Mouse (Mus musculus) myocyte (in vitro differentiated cells): Measurements from ENCODE around the gene Brd4. TPM values are rescaled to one million over a fixed set of nuclear protein-coding genes. Genes with fewer than 3 reads are reported as not detected.

Experiments used
- H3K27me3 ChIP-seq: one replicate; pipeline ENCODE4 v1.6.1; 2011; ENCODE audit not compliant: control insufficient read depth, insufficient read depth, insufficient read length
- H3K36me3 ChIP-seq: one replicate; pipeline ENCODE4 v1.6.1; 2011; ENCODE audit not compliant: control insufficient read depth, insufficient read depth
- H3K4me2 ChIP-seq: one replicate; pipeline ENCODE4 v1.6.1; 2011; ENCODE audit warnings: low read depth, control low read depth
- H3K4me3 ChIP-seq: one replicate; pipeline ENCODE4 v1.5.1; 2011; ENCODE audit warnings: mild to moderate bottlenecking, control low read depth, moderate library complexity
- H3K79me2 ChIP-seq: one replicate; pipeline ENCODE4 v1.6.1; 2011; ENCODE audit not compliant: control insufficient read depth, insufficient read depth
- H3ac ChIP-seq: one replicate; pipeline ENCODE4 v1.6.1; 2011; ENCODE audit not compliant: control insufficient read depth, insufficient read length
- CEBPB ChIP-seq: IDR thresholded peaks from 2 replicates; pipeline ENCODE4 v1.6.1; 2011; ENCODE audit warnings: mild to moderate bottlenecking, moderate library complexity; ENCODE audit not compliant: poor library complexity, insufficient read depth, severe bottlenecking
- E2F4 ChIP-seq: IDR thresholded peaks from one replicate; pipeline ENCODE4 v1.6.1; 2011; ENCODE audit warnings: mild to moderate bottlenecking, control low read depth, moderate library complexity; ENCODE audit not compliant: insufficient read depth
- MAX ChIP-seq: IDR thresholded peaks from one replicate; pipeline ENCODE4 v1.6.1; 2011; ENCODE audit warnings: low read depth, mild to moderate bottlenecking, control low read depth
- MYOD1 ChIP-seq, 3 experiments: IDR thresholded peaks; one replicate each; pipeline ENCODE4 v1.6.1; 2011; ENCODE audit warnings: control low read depth in 2 of 3, low read depth in 2 of 3, mild to moderate bottlenecking in 2 of 3, moderate library complexity in 1 of 3; ENCODE audit not compliant: insufficient read length in 2 of 3, control insufficient read depth in 1 of 3
- MYOG ChIP-seq, 3 experiments: IDR thresholded peaks; one replicate each; pipeline ENCODE4 v1.6.1; 2011; ENCODE audit warnings: control low read depth in 2 of 3, low read depth in 2 of 3, mild to moderate bottlenecking in 2 of 3; ENCODE audit not compliant: insufficient read length in 2 of 3, control insufficient read depth in 1 of 3, insufficient read depth in 1 of 3
- POLR2A ChIP-seq: IDR thresholded peaks from one replicate; pipeline ENCODE4 v1.6.1; 2011; ENCODE audit warnings: low read depth, mild to moderate bottlenecking, control low read depth, moderate library complexity; ENCODE audit not compliant: insufficient read length
- POLR2AphosphoS2 ChIP-seq: IDR thresholded peaks from one replicate; pipeline ENCODE4 v1.6.1; 2011; ENCODE audit warnings: low read depth, control low read depth; ENCODE audit not compliant: insufficient read length
- REST ChIP-seq: IDR thresholded peaks from one replicate; pipeline ENCODE4 v1.6.1; 2011; ENCODE audit warnings: mild to moderate bottlenecking, control low read depth, moderate library complexity; ENCODE audit not compliant: insufficient read depth, insufficient read length
- SRF ChIP-seq: IDR thresholded peaks from one replicate; pipeline ENCODE4 v1.6.1; 2011; ENCODE audit warnings: low read depth; ENCODE audit not compliant: control insufficient read depth, insufficient read length
- TCF12 ChIP-seq: IDR thresholded peaks from one replicate; pipeline ENCODE4 v1.6.1; 2011; ENCODE audit warnings: mild to moderate bottlenecking, control low read depth; ENCODE audit not compliant: poor library complexity, insufficient read depth, severe bottlenecking
- TCF3 ChIP-seq: IDR thresholded peaks from one replicate; pipeline ENCODE4 v1.6.1; 2011; ENCODE audit warnings: low read depth, control low read depth; ENCODE audit not compliant: insufficient read length
- USF1 ChIP-seq: IDR thresholded peaks from one replicate; pipeline ENCODE4 v1.6.1; 2011; ENCODE audit warnings: low read depth, mild to moderate bottlenecking, control low read depth, moderate library complexity
- polyA plus RNA-seq: library from polyadenylated mRNA; unstranded; fragments of >200 nt; fragmentation: generic; extraction: Trizol; gene quantifications from one replicate; pipeline ENCODE4 v1.2.1, GENCODE M21; 2012; ENCODE audit warnings: missing spikeins

The Brd4 gene
- polyA plus RNA-seq, 1 experiment: 54.3 TPM

DNA sequence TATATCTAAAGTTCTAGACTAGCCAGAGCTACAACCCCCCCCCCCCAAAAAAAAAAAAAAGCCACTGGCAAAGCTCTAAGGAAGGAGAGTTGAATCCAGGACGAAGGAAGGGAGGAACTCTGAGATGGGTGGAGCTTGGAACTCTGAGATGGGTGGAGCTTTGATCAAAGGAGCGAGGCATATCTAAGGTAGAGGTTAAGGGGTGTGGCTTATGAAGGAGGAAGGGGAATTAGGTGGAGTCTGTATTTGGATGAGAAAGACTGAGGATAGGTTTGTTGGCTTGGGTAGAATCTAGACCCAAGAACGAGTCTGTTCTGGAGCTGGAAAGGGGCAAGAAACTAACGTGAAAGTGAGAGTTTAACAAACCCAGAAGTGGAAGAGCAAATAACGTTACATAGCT is 94.7 kb downstream of the Brd4 start:
- H3ac ChIP-seq: no peak overlapping the region
- TF ChIP-seq E2F4 (no peak), TCF3 (no peak), REST (no peak), MAX (no peak), TCF12 (no peak), MYOD1 (IDR thresholded peaks at IDR 0.05; ENCODE audit: control insufficient read depth in 1 of 3, insufficient read length in 2 of 3, low read depth in 2 of 3) (no peak), POLR2A (no peak), CEBPB (no peak), SRF (no peak), MYOG (IDR thresholded peaks at IDR 0.05; ENCODE audit: control insufficient read depth in 1 of 3, insufficient read depth in 1 of 3, insufficient read length in 2 of 3, low read depth in 2 of 3) (no peak), USF1 (no peak), POLR2AphosphoS2 (no peak)
- no peaks in the 10 kb centered on the region for H3K27me3 ChIP-seq
- H3K79me2 ChIP-seq: no peaks in the 10 kb centered on the region
- H3K4me3 ChIP-seq: no peak overlapping the region
- no peaks in the 10 kb centered on the region for H3K36me3 ChIP-seq
- H3K4me2 ChIP-seq: no peak overlapping the region

DNA sequence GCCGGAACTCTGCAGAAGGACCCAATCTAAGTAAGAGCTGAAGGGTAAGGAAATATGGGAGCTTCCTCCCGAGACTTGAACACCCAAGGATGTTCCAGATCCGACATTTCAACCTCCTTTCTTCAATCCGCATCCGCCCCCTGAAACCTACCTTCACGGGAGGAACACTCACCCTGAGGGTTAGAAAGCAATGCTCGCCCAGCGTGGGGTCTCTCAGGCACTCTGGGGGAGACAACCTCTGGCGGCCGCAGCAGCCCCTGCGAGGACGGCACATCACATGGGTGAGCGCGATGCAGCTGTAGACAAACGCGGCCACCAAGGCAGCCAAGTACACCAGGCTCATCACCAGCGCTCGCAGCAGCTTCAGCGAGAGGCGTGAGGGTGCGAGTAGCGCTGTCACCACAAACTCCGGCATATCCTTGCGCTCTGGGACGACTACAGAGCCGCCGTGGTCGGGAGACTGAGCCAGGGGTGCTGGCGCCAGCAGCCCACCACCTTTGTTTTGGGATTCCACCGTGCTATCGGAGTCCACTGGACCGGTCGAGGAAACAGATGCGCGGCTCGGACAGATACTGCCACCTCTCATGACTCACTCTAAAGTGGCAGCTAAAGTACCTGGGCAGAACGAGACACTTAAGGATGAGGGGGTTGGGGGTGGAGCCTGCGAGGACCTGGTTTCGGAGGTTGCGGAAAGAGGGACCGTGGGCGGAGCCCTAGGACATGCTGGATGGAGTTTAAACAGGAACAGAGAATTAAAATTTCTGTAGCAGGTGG is 95.5 kb downstream of the Brd4 start, which contains the start of gene Ephx3:
Gene Ephx3 (minus strand): TSS at position 687 of the 774 bp plus-strand sequence.
- TF ChIP-seq POLR2A (peak; percentile 31), CEBPB (no peak), USF1 (no peak)
- no peaks in the 10 kb centered on the region for H3K36me3 ChIP-seq
- H3K4me3 ChIP-seq: no peak within 1 kb of the TSS
- no peak within 1 kb of the TSS for H3ac ChIP-seq
- no peaks in the 10 kb centered on the region for H3K79me2 ChIP-seq
- H3K4me2 ChIP-seq: no peak within 1 kb of the TSS
- H3K27me3 ChIP-seq: no peaks in the 10 kb centered on the region

DNA sequence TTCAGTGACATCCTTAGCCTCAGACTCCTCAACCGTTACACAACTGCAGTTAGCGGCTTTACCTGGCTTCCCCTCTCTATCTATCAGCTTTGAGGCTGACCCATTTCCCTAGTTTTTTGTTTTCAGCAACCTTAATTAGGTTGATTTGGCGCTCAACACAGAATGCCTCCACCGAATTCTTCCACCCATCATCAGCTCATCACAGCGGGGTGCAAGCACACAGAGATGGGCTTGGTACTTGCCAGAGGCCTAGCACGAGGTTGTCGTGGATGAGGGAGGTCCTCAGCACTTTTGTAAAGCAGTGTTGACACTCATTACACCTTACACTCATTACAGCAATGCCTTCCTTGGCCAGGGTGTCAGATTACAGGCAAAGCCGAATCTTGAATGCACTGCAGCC is 101.5 kb downstream of the Brd4 start:
- H3K4me2 ChIP-seq: no peak overlapping the region
- H3K36me3 ChIP-seq: no peaks in the 10 kb centered on the region
- no peak overlapping the region for H3K4me3 ChIP-seq
- H3ac ChIP-seq: no peak overlapping the region
- TF ChIP-seq POLR2AphosphoS2: no peak
- no peak for TF ChIP-seq MAX
- no peak for TF ChIP-seq USF1
- TF ChIP-seq TCF12: no peak
- no peak for TF ChIP-seq MYOD1 (IDR thresholded peaks at IDR 0.05; ENCODE audit: control insufficient read depth in 1 of 3, insufficient read length in 2 of 3, low read depth in 2 of 3)
- TF ChIP-seq MYOG (IDR thresholded peaks at IDR 0.05; ENCODE audit: control insufficient read depth in 1 of 3, insufficient read depth in 1 of 3, insufficient read length in 2 of 3, low read depth in 2 of 3): no peak
- TF ChIP-seq REST: no peak
- TF ChIP-seq CEBPB: no peak
- no peak for TF ChIP-seq E2F4
- TF ChIP-seq TCF3: no peak
- TF ChIP-seq POLR2A: no peak
- no peak for TF ChIP-seq SRF
- no peaks in the 10 kb centered on the region for H3K27me3 ChIP-seq
- H3K79me2 ChIP-seq: no peaks in the 10 kb centered on the region

DNA sequence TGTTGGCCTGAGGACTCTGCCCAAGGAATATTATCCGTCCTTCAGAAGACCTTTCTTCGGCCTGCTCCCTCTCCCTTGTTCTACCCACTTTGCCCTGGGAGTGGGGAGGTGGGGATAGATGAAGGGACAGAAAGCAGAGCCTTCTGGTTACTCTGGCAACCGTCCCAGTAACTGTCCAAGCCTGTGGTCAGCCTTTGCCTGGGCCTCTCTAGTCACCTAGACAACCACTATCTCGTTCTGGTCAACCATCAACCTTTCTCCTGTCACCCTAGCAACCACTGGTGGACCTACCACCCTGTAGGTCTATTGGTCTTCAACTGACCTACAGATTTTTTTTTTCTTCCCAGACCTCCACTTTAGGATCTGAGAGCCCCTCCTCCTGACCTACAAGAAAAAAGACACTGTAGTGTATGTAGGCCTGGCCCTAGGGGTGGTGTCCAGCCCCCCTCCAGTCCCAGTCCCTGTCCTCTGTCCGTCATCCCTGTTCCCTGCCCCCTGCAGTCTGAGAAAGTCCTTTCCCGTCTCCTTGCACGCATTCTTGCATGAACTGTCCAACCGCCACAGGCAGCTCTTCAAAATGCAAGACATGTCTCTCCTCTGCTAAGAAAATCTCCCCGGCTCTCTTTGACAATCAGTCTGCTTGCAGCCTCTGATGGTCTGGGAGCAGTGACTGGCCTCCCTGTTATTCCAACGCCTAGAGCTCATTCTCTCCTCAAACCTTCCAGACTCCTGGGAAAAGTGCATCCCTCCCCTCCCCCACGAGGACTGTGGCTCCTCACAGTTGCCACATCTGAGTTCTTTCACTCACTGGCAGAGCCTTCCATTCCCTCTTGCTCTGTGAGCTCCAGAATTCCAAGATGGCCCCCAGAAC is 104.7 kb downstream of the Brd4 start:
- Histone ChIP-seq H3K79me2 (no peaks in the 10 kb centered on the region), H3K4me3 (no peak overlapping the region), H3K27me3 (no peaks in the 10 kb centered on the region), H3ac (no peak overlapping the region), H3K36me3 (no peaks in the 10 kb centered on the region), H3K4me2 (no peak overlapping the region)
- TF ChIP-seq TCF3 (no peak), USF1 (no peak), MAX (no peak), POLR2AphosphoS2 (no peak), SRF (no peak), MYOD1 (IDR thresholded peaks at IDR 0.05; ENCODE audit: control insufficient read depth in 1 of 3, insufficient read length in 2 of 3, low read depth in 2 of 3) (no peak)

DNA sequence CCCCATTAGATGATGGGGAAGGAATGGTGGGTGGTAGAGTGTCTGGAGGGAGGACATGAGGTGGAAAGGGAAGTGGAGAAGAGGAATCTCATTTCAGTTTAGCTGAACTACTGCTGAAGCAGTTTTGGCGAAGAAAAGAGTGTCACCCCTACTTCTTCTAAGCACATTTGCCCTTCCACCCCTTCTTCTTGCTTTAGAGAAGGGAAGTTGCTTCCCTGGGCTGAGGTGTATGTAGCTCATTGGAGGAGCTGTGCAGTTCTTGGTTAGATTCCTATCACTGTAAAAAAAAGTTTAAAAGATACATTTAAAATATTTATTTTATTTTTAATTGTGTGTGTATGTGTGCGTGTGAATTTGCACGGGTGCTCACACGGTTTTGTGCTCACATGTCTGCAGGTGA is 107.6 kb downstream of the Brd4 start:
- Histone ChIP-seq H3K79me2 (no peaks in the 10 kb centered on the region), H3K4me3 (no peak overlapping the region), H3K27me3 (no peaks in the 10 kb centered on the region), H3K36me3 (no peaks in the 10 kb centered on the region), H3ac (no peak overlapping the region), H3K4me2 (no peak overlapping the region)
- TF ChIP-seq MAX (no peak), TCF3 (no peak), E2F4 (no peak), TCF12 (no peak), MYOD1 (IDR thresholded peaks at IDR 0.05; ENCODE audit: control insufficient read depth in 1 of 3, insufficient read length in 2 of 3, low read depth in 2 of 3) (no peak), POLR2A (no peak), MYOG (IDR thresholded peaks at IDR 0.05; ENCODE audit: control insufficient read depth in 1 of 3, insufficient read depth in 1 of 3, insufficient read length in 2 of 3, low read depth in 2 of 3) (no peak), SRF (no peak), CEBPB (no peak), REST (no peak), USF1 (no peak), POLR2AphosphoS2 (no peak)
